ENCODE assay signal across 29 mouse cellular contexts in the genomic region with DNA sequence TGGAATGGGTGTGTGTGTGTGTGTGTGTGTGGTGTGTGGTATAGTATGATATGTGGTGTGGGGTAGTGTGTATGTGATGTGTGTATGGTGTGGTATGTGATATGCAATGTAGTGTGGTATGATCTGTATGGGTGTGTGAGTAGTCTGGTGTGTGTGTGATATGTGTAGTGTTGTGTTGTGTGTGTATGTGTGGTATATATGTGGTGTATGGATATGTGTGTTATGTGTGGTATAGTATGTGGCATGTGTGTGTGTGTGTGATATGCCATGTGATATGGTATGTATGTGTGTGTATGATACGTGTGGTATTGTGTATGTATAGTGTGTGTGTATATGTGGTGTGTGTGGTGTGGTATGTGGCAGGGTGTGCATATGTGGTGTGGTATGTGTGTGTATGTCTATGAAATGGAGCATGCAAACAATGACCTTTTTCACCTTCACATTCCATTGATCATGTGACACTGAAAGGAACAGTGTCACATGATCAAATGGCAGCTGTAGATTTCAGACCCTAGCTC.
DNase-seq lines count a peak whose midpoint lies in the region; ATAC-seq and TF ChIP-seq lines count a peak whose summit lies in the region.
"Had no signal": no experiment of that assay in that cellular context is flagged by ENCODE, and none has a peak within 500 bp of the region (broad histone marks: within the 10 kb centered on the region; RNA-seq: fewer than 3 reads in every experiment).

No protein-coding gene starts in this region.

- no peaks in the 10 kb centered on the region for H3K9me3 ChIP-seq in embryonic facial prominence, embryonic 12.5 days
- H3K9me3 ChIP-seq in embryonic facial prominence, embryonic 10.5 days: no peaks in the 10 kb centered on the region
- H3K9me3 ChIP-seq in kidney, postnatal 0 days (replicated peaks; ENCODE audit: low read length): no peaks in the 10 kb centered on the region
- no peaks in the 10 kb centered on the region for H3K9me3 ChIP-seq in kidney, embryonic 15.5 days (replicated peaks)
- no peaks in the 10 kb centered on the region for H3K9me3 ChIP-seq in megakaryocyte, embryonic 14.5 days
- H3K9me3 ChIP-seq: embryonic facial prominence, embryonic 15.5 days; hindbrain, embryonic 10.5 days; hindbrain, embryonic 15.5 days; midbrain, embryonic 12.5 days; neural tube, embryonic 12.5 days had no signal

- H3K4me3 ChIP-seq in embryonic facial prominence, embryonic 12.5 days: no peak overlapping the region
- H3K4me3 ChIP-seq in embryonic facial prominence, embryonic 10.5 days: no peak overlapping the region
- H3K4me3 ChIP-seq in kidney, postnatal 0 days (replicated peaks; ENCODE audit: low read depth, low read length): no peak overlapping the region
- no peak overlapping the region for H3K4me3 ChIP-seq in kidney, embryonic 15.5 days (replicated peaks)
- H3K4me3 ChIP-seq in megakaryocyte, embryonic 14.5 days (replicated peaks): peak overlapping the region; percentile 12
- H3K4me3 ChIP-seq: embryonic facial prominence, embryonic 15.5 days; hindbrain, embryonic 10.5 days; hindbrain, embryonic 15.5 days; midbrain, embryonic 12.5 days; myocyte; neural tube, embryonic 12.5 days had no signal

- ATAC-seq in embryonic facial prominence, embryonic 12.5 days (ENCODE audit: insufficient number of reproducible peaks, insufficient read depth, low FRiP score, low TSS enrichment): peak; percentile 80
- peak; percentile 61; the same call in 1 of the 2 replicates for ATAC-seq in kidney, postnatal 0 days (replicated peaks; ENCODE audit: low FRiP score, low read depth)
- no peak for ATAC-seq in kidney, embryonic 15.5 days (replicated peaks; ENCODE audit: low FRiP score)
- ATAC-seq in megakaryocyte, adult 5-6 weeks (ENCODE audit: poor library complexity, severe bottlenecking): no peak
- ATAC-seq: forebrain, postnatal 0 days; inflammation-experienced regulatory T-cells, adult 6 months; Patski had no signal

- no peak overlapping the region for H3K9ac ChIP-seq in embryonic facial prominence, embryonic 12.5 days
- no peak overlapping the region for H3K9ac ChIP-seq in kidney, postnatal 0 days (ENCODE audit: low read depth, low read length)
- no peak overlapping the region for H3K9ac ChIP-seq in kidney, embryonic 15.5 days
- H3K9ac ChIP-seq: embryonic facial prominence, embryonic 15.5 days; forebrain, postnatal 0 days; hindbrain, embryonic 15.5 days; midbrain, embryonic 12.5 days; neural tube, embryonic 12.5 days had no signal

- no peak overlapping the region for H3K27ac ChIP-seq in embryonic facial prominence, embryonic 12.5 days
- no peak overlapping the region for H3K27ac ChIP-seq in embryonic facial prominence, embryonic 10.5 days (replicated peaks)
- H3K27ac ChIP-seq in kidney, postnatal 0 days: no peak overlapping the region
- no peak overlapping the region for H3K27ac ChIP-seq in kidney, embryonic 15.5 days
- H3K27ac ChIP-seq: embryonic facial prominence, embryonic 15.5 days; hindbrain, embryonic 10.5 days; hindbrain, embryonic 15.5 days; midbrain, embryonic 12.5 days; neural tube, embryonic 12.5 days had no signal

- H3K4me2 ChIP-seq in embryonic facial prominence, embryonic 12.5 days (replicated peaks): no peak overlapping the region
- no peak overlapping the region for H3K4me2 ChIP-seq in kidney, postnatal 0 days (ENCODE audit: low read length)
- H3K4me2 ChIP-seq in kidney, embryonic 15.5 days: no peak overlapping the region
- H3K4me2 ChIP-seq: embryonic facial prominence, embryonic 15.5 days; hindbrain, embryonic 15.5 days; midbrain, embryonic 12.5 days; neural tube, embryonic 12.5 days had no signal

- H3K4me1 ChIP-seq in embryonic facial prominence, embryonic 12.5 days: no peaks in the 10 kb centered on the region
- no peaks in the 10 kb centered on the region for H3K4me1 ChIP-seq in embryonic facial prominence, embryonic 10.5 days
- no peaks in the 10 kb centered on the region for H3K4me1 ChIP-seq in kidney, postnatal 0 days (replicated peaks; ENCODE audit: insufficient read depth, low read length)
- no peaks in the 10 kb centered on the region for H3K4me1 ChIP-seq in kidney, embryonic 15.5 days
- no peaks in the 10 kb centered on the region; the same call in 1 of the 2 replicates for H3K4me1 ChIP-seq in megakaryocyte, embryonic 14.5 days
- H3K4me1 ChIP-seq: embryonic facial prominence, embryonic 15.5 days; hindbrain, embryonic 10.5 days; hindbrain, embryonic 15.5 days; midbrain, embryonic 12.5 days; neural tube, embryonic 12.5 days had no signal

- DNase-seq in embryonic facial prominence, embryonic 10.5 days (ENCODE audit: low spot score): no peak
- DNase-seq in kidney, postnatal 0 days (ENCODE audit: low spot score): no peak
- DNase-seq in lung, postnatal 14 days: no peak
- DNase-seq: adrenal gland, postnatal 10 days; cerebellum, adult 8-10 months; cerebellum, postnatal 25 days; forebrain, postnatal 0 days; heart, postnatal 14 days; kidney, adult 11 months; kidney, postnatal 10 days; layer of hippocampus, adult 9-11 months; lung, adult 2 months; lung, postnatal 10 days; right cerebral cortex, adult 18-20 months; spleen, adult 18-20 months; thymus, postnatal 14 days had no signal

- TF ChIP-seq CTCF in kidney, postnatal 0 days (IDR thresholded peaks at IDR 0.05; ENCODE audit: low read depth): no peak

- no peaks in the 10 kb centered on the region for H3K27me3 ChIP-seq in embryonic facial prominence, embryonic 12.5 days
- no peaks in the 10 kb centered on the region for H3K27me3 ChIP-seq in embryonic facial prominence, embryonic 10.5 days (replicated peaks; ENCODE audit: low read depth, poor library complexity, severe bottlenecking)
- H3K27me3 ChIP-seq in kidney, postnatal 0 days (ENCODE audit: insufficient read depth, low read length): no peaks in the 10 kb centered on the region
- no peaks in the 10 kb centered on the region for H3K27me3 ChIP-seq in kidney, embryonic 15.5 days
- H3K27me3 ChIP-seq in megakaryocyte, embryonic 14.5 days (replicated peaks): peaks cover 3% of the 10 kb centered on the region
- H3K27me3 ChIP-seq: CH12.LX; embryonic facial prominence, embryonic 15.5 days; hindbrain, embryonic 15.5 days; midbrain, embryonic 12.5 days; neural tube, embryonic 12.5 days; Patski had no signal

- H3K36me3 ChIP-seq in embryonic facial prominence, embryonic 12.5 days: no peaks in the 10 kb centered on the region
- no peaks in the 10 kb centered on the region for H3K36me3 ChIP-seq in embryonic facial prominence, embryonic 10.5 days (replicated peaks)
- H3K36me3 ChIP-seq in kidney, postnatal 0 days (ENCODE audit: insufficient read depth, low read length): no peaks in the 10 kb centered on the region
- H3K36me3 ChIP-seq in kidney, embryonic 15.5 days: no peaks in the 10 kb centered on the region
- H3K36me3 ChIP-seq in megakaryocyte, embryonic 14.5 days (replicated peaks; ENCODE audit: low read length): no peaks in the 10 kb centered on the region
- H3K36me3 ChIP-seq: embryonic facial prominence, embryonic 15.5 days; hindbrain, embryonic 10.5 days; hindbrain, embryonic 15.5 days; midbrain, embryonic 12.5 days; neural tube, embryonic 12.5 days had no signal

- WGBS in embryonic facial prominence, embryonic 12.5 days: 96% methylated on average over 1 of the region's 1 CpGs
- WGBS in embryonic facial prominence, embryonic 10.5 days: 96% methylated on average over 1 of the region's 1 CpGs
- WGBS in kidney, postnatal 0 days: 96% methylated on average over 1 of the region's 1 CpGs
- 90% methylated on average over 1 of the region's 1 CpGs for WGBS in kidney, embryonic 15.5 days

Comparison
In these comparisons a context has a peak if more than half of its experiments do, and no peak if none do; other contexts are left out.
1. ATAC-seq: peak in embryonic facial prominence, embryonic 12.5 days (single experiment) and kidney, postnatal 0 days (single experiment); none in kidney, embryonic 15.5 days (single experiment) and megakaryocyte, adult 5-6 weeks (single experiment).